Mouse (Mus musculus) right cerebral cortex, postnatal 14 days (tissue): Measurements from ENCODE around the gene Lipf.

Experiments used
- DNase-seq: peaks from one replicate; pipeline ENCODE4 v3.0.0; 2022

The Lipf gene

DNA sequence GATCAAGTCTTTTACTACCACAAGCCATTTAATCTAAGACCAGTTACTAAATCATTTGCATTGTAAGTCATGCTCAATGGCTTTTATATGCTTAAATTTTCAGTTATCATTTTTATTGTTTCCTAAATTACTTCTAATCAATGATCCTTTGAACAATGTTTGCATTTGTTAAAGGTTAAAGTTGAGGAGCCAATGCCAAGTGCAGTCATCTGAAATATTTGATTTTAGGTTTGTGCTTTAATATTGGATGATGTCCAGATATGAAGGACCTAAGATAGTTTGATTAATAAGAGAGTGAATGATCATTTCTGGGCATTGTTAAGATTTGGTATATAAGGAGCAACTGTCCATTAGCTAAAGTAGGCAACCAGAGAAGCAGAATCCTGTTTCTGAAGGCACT, at the start of gene Lipf:
Lipf (plus strand) TSS at position 301 of the 400 bp plus-strand sequence.
- no peak for DNase-seq

GRCm38 (mm10) chr19:33924099-33924498, 36.9 kb upstream of the Lipf start:
- no peak for DNase-seq

- no peak for DNase-seq
Observed at GRCm38 (mm10) chr19:33979007-33979406, 18.0 kb downstream of the Lipf start.

GRCm38 (mm10) chr19:33983043-33983442, 22.1 kb downstream of the Lipf start:
- DNase-seq = no peak

DNA sequence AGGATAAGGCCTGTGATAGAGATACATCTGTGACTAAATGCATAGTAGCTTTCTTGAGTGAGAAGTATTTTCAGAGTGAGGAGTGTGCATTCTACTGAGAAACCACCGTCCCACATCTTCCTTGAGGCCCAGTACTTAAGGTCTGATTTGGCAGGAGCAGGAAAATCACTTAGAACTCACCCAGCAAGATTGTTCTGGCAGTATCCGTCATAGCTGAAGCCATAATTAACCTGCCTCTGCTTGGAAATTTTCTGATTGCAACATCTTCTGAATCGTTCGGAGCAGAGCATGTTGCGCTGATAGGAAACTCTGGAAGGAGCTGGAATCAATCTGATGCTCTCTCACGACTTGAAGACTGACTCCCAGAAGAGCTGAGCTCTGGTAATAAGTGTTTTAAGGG, 47.0 kb downstream of the Lipf start, which contains the start of gene Lipk:
Lipk (plus strand) TSS at position 289 of the 400 bp plus-strand sequence.
- no peak for DNase-seq

GRCm38 (mm10) chr19:34021440-34022172, 60.6 kb downstream of the Lipf start:
- no peak for DNase-seq

- no peak for DNase-seq
Observed at GRCm38 (mm10) chr19:34022759-34023158, 61.8 kb downstream of the Lipf start.
